Mouse (Mus musculus): ENCODE results near the gene Gcc2. TPM values are rescaled to one million over a fixed set of nuclear protein-coding genes. Genes with fewer than 3 reads are reported as not detected.
A peak's percentile ranks its signal among the peaks of the same experiment; 100 is the strongest.

The Gcc2 gene
- polyA plus RNA-seq (2015; fragmentation: Nextera tagmentation; extraction: Ambion mirVana): 86.3 and 95.9 TPM in 2 replicates

- Histone ChIP-seq H3K27me3 (replicated peaks) (no peaks in the 10 kb centered on the region), H3K4me2 (peak within 1 kb of the TSS; percentile 58), H3K9me3 (no peaks in the 10 kb centered on the region), H3K4me1 (peaks cover 19% of the 10 kb centered on the region), H3K36me3 (replicated peaks) (peaks cover 6% of the 10 kb centered on the region; the same call in 1 of the 2 replicates), H3K4me3 (peak within 1 kb of the TSS; percentile 84), H3K9ac (peak within 1 kb of the TSS; percentile 93), H3K27ac (peak within 1 kb of the TSS; percentile 76)
- ATAC-seq (replicated peaks): peak; percentile 100
- WGBS: under 1% methylated on average over 56 of the region's 58 CpGs
Measured at GRCm38 (mm10) chr10:58255213-58255892, at the start of gene Gcc2. Gene Gcc2, plus strand, starts transcription at chr10:58255497.

GRCm38 (mm10) chr10:58205986-58206385 lies 49.3 kb upstream of the Gcc2 start:
- no peak overlapping the region for H3K4me3 ChIP-seq
- 40% methylated on average over 1 of the region's 1 CpGs for WGBS
- H3K27ac ChIP-seq: no peak overlapping the region
- ATAC-seq (replicated peaks): no peak
- no peaks in the 10 kb centered on the region for H3K9me3 ChIP-seq
- no peaks in the 10 kb centered on the region for H3K4me1 ChIP-seq
- no peak overlapping the region for H3K9ac ChIP-seq
- H3K36me3 ChIP-seq (replicated peaks): no peaks in the 10 kb centered on the region
- no peak overlapping the region for H3K4me2 ChIP-seq
- no peaks in the 10 kb centered on the region for H3K27me3 ChIP-seq (replicated peaks)

GRCm38 (mm10) chr10:58206639-58207404 lies 48.5 kb upstream of the Gcc2 start:
- H3K27ac ChIP-seq: no peak overlapping the region
- H3K4me1 ChIP-seq: no peaks in the 10 kb centered on the region
- H3K27me3 ChIP-seq (replicated peaks): no peaks in the 10 kb centered on the region
- ATAC-seq (replicated peaks): no peak
- H3K36me3 ChIP-seq (replicated peaks): no peaks in the 10 kb centered on the region
- no peak overlapping the region for H3K9ac ChIP-seq
- no peak overlapping the region for H3K4me2 ChIP-seq
- H3K4me3 ChIP-seq: no peak overlapping the region
- 88% methylated on average over 4 of the region's 4 CpGs for WGBS
- no peaks in the 10 kb centered on the region for H3K9me3 ChIP-seq

DNA sequence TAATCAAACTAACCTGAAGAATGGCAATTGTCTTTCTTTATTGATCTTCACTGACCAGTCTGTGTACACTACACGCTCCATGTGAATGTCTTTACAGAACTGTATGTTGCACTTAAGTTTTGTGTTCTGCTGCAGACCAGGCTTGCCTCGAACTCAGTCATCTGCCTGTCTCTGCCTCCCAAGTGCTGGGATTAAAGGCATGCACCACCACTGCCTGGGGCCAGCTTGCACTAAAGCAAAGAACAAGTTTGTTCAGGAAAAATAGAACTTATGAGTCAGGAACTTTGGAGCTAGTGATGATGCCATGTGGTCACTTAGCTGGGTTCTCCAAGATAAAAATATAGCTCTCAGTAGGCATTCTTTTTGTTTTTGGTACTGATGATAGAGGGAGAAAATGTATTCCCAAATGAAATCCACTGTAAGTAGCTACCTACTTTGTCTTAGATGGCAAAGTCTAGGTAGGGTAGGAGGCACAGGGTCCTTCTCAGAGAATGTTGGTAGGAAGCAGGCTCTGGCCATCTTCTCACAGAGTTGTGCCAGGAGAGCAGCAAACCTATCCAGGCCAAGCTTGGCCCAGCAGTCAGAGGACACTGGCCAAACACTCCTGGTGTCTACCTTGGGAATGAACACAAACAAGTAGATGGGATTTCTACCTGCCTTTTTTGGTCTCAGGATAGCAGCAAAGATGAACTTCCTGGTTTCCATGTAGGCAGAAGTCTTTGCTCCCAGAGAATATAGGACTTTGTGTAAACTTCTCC lies 45.4 kb upstream of the Gcc2 start:
- ATAC-seq (replicated peaks): no peak
- Histone ChIP-seq H3K9ac (no peak overlapping the region), H3K4me1 (no peaks in the 10 kb centered on the region), H3K9me3 (no peaks in the 10 kb centered on the region), H3K27ac (no peak overlapping the region), H3K27me3 (replicated peaks) (no peaks in the 10 kb centered on the region), H3K4me3 (no peak overlapping the region), H3K36me3 (replicated peaks) (no peaks in the 10 kb centered on the region), H3K4me2 (no peak overlapping the region)
- 75% methylated on average over 2 of the region's 2 CpGs for WGBS

GRCm38 (mm10) chr10:58210514-58210913 lies 44.8 kb upstream of the Gcc2 start:
- no peaks in the 10 kb centered on the region for H3K4me1 ChIP-seq
- H3K9me3 ChIP-seq: no peaks in the 10 kb centered on the region
- no peaks in the 10 kb centered on the region for H3K36me3 ChIP-seq (replicated peaks)
- no peak overlapping the region for H3K4me3 ChIP-seq
- no peaks in the 10 kb centered on the region for H3K27me3 ChIP-seq (replicated peaks)
- ATAC-seq (replicated peaks): no peak
- WGBS: 48% methylated on average over 1 of the region's 1 CpGs
- no peak overlapping the region for H3K27ac ChIP-seq
- H3K9ac ChIP-seq: no peak overlapping the region
- no peak overlapping the region for H3K4me2 ChIP-seq

DNA sequence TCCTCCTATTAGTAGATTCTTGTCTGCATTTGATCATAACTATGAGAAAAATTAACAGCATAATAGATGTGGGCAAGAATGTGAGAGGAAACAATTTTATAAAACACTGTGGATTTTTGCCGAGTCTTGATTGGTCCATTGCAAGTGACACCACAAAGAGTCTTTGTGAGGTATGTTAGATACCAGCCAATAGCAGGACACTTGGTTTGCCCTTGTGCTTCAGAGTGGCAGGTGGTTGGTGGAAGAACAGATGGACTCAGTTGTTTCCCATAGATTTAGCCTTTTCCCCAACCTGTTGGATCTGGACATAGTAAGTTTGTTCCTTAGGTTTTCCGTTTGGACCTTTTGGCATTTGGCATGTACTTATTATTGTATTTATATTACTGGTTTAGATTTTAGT lies 44.1 kb upstream of the Gcc2 start:
- Histone ChIP-seq H3K9ac (no peak overlapping the region), H3K27me3 (replicated peaks) (no peaks in the 10 kb centered on the region), H3K4me3 (no peak overlapping the region), H3K4me1 (no peaks in the 10 kb centered on the region), H3K9me3 (no peaks in the 10 kb centered on the region), H3K4me2 (no peak overlapping the region), H3K27ac (no peak overlapping the region), H3K36me3 (replicated peaks) (no peaks in the 10 kb centered on the region)
- no peak for ATAC-seq (replicated peaks)
- WGBS: 93% methylated on average over 2 of the region's 2 CpGs

GRCm38 (mm10) chr10:58212230-58212629 lies 43.1 kb upstream of the Gcc2 start:
- Histone ChIP-seq H3K9me3 (no peaks in the 10 kb centered on the region), H3K4me2 (no peak overlapping the region), H3K27ac (no peak overlapping the region), H3K4me1 (no peaks in the 10 kb centered on the region), H3K9ac (no peak overlapping the region), H3K36me3 (replicated peaks) (no peaks in the 10 kb centered on the region), H3K27me3 (replicated peaks) (no peaks in the 10 kb centered on the region), H3K4me3 (no peak overlapping the region)
- ATAC-seq (replicated peaks): no peak
- WGBS: 81% methylated on average over 7 of the region's 7 CpGs

DNA sequence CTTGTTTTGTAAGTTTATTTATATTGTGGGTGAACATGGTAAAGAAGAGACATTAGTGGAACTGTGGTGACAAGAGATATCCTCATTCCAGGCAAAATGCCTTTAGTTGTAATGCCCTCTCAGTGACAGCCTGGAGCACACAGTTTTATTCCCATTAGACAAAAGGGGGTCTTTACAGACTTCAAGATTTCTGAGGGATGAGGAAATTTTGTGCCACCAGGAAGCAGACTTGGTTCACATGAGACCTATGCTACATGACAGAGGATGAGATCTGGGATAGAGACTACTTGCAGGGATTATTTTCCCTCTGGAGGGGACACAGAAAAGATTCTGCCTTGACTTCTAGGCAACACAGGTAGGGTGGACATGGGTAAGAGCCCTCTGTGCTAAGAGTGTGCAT lies 40.8 kb upstream of the Gcc2 start:
- H3K27me3 ChIP-seq (replicated peaks): no peaks in the 10 kb centered on the region
- no peaks in the 10 kb centered on the region for H3K9me3 ChIP-seq
- H3K4me2 ChIP-seq: no peak overlapping the region
- no peaks in the 10 kb centered on the region for H3K36me3 ChIP-seq (replicated peaks)
- no peaks in the 10 kb centered on the region for H3K4me1 ChIP-seq
- ATAC-seq (replicated peaks): no peak
- no peak overlapping the region for H3K4me3 ChIP-seq
- no peak overlapping the region for H3K27ac ChIP-seq
- no peak overlapping the region for H3K9ac ChIP-seq

DNA sequence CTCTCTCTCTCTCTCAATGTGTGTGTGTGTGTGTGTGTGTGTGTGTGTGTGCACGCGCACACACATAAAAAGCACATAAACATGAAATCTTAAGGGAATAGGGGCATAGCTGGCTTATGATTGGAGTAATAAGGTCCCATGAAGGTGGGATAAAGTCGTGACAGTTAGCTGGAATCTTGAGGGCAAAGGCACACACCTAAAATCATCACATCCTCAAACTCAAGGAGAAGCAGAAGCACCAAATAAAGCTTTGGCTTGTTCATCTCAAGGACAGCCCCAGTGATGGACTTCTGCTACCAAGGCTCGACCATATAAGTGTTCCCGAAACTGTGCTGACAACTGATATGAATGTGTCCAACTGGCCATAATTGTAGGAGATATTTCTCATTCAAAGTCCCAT lies 40.4 kb upstream of the Gcc2 start:
- ATAC-seq (replicated peaks): no peak
- 80% methylated on average over 5 of the region's 5 CpGs for WGBS
- Histone ChIP-seq H3K9ac (no peak overlapping the region), H3K4me1 (no peaks in the 10 kb centered on the region), H3K27me3 (replicated peaks) (no peaks in the 10 kb centered on the region), H3K9me3 (no peaks in the 10 kb centered on the region), H3K27ac (no peak overlapping the region), H3K36me3 (replicated peaks) (no peaks in the 10 kb centered on the region), H3K4me2 (no peak overlapping the region), H3K4me3 (no peak overlapping the region)

DNA sequence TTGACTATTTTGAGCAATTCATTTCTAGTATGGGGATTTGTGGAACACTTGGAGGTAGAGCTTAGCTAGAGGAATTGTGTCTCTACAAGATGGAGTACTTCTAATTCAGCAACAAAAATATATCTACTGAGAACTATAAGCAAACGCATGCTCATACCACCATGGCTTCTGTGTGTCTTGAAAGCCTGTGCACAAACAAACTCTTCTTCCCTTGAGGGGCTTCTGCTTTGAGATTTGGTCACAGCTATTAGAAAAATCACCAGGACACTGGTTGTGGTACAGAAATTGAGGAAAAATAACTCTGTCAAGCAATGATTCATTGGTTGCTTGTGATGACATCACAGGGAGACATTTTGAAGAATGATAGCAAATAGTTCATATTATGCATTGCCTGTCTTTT lies 39.9 kb upstream of the Gcc2 start:
- Histone ChIP-seq H3K4me1 (no peaks in the 10 kb centered on the region), H3K27ac (no peak overlapping the region), H3K9ac (no peak overlapping the region), H3K9me3 (no peaks in the 10 kb centered on the region), H3K4me3 (no peak overlapping the region), H3K27me3 (replicated peaks) (no peaks in the 10 kb centered on the region), H3K4me2 (no peak overlapping the region), H3K36me3 (replicated peaks) (no peaks in the 10 kb centered on the region)
- no peak for ATAC-seq (replicated peaks)
- 89% methylated on average over 1 of the region's 1 CpGs for WGBS

DNA sequence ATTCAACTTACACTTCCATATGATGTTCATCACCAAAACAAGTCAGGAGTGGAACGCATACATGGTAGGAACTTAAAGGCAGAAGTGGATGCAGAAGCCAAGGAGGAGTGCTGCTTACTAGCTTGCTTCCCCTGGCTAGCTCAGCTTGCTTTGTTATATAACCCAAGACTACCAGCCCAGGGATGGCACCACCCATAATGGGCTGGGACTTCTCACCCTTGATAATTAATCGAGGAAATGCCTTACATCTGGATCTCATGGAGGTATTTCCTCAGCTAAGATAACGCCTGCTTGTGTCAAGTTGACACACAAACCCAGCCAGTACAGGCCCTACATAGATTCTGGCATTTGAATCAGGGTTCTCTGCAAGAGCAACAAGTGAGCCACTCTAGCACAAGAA lies 37.9 kb upstream of the Gcc2 start:
- no peak for ATAC-seq (replicated peaks)
- Histone ChIP-seq H3K36me3 (replicated peaks) (no peaks in the 10 kb centered on the region), H3K27ac (no peak overlapping the region), H3K27me3 (replicated peaks) (no peaks in the 10 kb centered on the region), H3K9me3 (no peaks in the 10 kb centered on the region), H3K9ac (no peak overlapping the region), H3K4me2 (no peak overlapping the region), H3K4me3 (no peak overlapping the region), H3K4me1 (no peaks in the 10 kb centered on the region)
- 91% methylated on average over 3 of the region's 3 CpGs for WGBS

- Histone ChIP-seq H3K9me3 (no peaks in the 10 kb centered on the region), H3K27ac (no peak overlapping the region), H3K9ac (no peak overlapping the region), H3K4me3 (no peak overlapping the region), H3K4me1 (no peaks in the 10 kb centered on the region), H3K27me3 (replicated peaks) (no peaks in the 10 kb centered on the region), H3K4me2 (no peak overlapping the region), H3K36me3 (replicated peaks) (no peaks in the 10 kb centered on the region)
- WGBS: 86% methylated on average over 6 of the region's 6 CpGs
- ATAC-seq (replicated peaks): no peak
Measured at GRCm38 (mm10) chr10:58220726-58221125, 34.6 kb upstream of the Gcc2 start.

All from midbrain, embryonic 15.5 days (tissue).